28 mouse cellular contexts compared by ENCODE assay signal in the genomic region with DNA sequence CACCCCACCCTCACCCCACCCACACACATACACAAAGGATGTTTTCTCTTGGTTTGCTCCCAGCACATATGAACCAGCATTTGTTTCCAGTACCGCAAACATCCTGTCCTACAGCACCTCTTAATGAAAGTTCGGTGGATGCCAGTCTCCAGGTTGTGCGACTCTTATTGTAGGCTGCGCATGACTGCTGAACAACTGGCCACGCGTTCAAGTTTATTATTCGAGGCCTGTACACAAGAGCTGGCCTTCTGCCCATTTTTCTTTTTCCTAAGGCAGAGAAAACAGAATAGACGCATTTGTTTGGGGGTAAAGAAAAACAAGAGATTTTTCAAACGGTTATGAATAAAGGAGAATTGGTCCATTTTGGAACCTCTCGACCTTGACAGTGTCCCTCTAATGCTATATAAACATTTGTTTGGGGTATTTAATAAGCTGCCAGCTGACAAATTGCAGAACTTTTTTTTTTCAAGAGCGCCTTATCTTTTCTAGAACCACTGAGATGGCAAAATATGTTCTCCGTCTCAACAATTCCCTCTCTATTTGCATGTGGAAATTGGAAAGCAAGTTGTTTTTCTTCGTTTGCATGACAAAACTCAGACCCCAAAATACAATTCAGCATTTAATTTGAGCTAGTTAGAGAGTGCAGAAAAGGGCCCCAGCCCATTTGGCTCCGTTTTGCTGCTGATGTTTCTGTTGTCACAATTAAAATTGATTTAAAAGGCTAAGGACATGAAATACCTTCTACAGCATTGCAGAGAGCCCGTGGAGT.
A peak's percentile ranks its signal among the peaks of the same experiment; 100 is the strongest.
DNase-seq lines count a peak whose midpoint lies in the region; ATAC-seq and TF ChIP-seq lines count a peak whose summit lies in the region.
"Had no signal": no experiment of that assay in that cellular context is flagged by ENCODE, and none has a peak within 500 bp of the region (broad histone marks: within the 10 kb centered on the region; RNA-seq: fewer than 3 reads in every experiment).

No protein-coding gene starts in this region.

- no peak overlapping the region for H3K4me2 ChIP-seq in forebrain, postnatal 0 days (ENCODE audit: low read depth)
- no peak overlapping the region for H3K4me2 ChIP-seq in forebrain, embryonic 15.5 days (replicated peaks)
- no peak overlapping the region for H3K4me2 ChIP-seq in lung, postnatal 0 days (replicated peaks; ENCODE audit: low read depth, low read length)
- H3K4me2 ChIP-seq in intestine, postnatal 0 days (replicated peaks; ENCODE audit: low read depth), result no peak overlapping the region
- H3K4me2 ChIP-seq: embryonic facial prominence, embryonic 12.5 days; intestine, embryonic 15.5 days; neural tube, embryonic 12.5 days had no signal

- no peak overlapping the region for H3K27ac ChIP-seq in forebrain, postnatal 0 days (ENCODE audit: low read depth, low read length)
- H3K27ac ChIP-seq in forebrain, embryonic 15.5 days (replicated peaks), result no peak overlapping the region
- no peak overlapping the region for H3K27ac ChIP-seq in lung, postnatal 0 days (ENCODE audit: low read length)
- H3K27ac ChIP-seq in intestine, postnatal 0 days (ENCODE audit: low read depth, low read length), result no peak overlapping the region
- H3K27ac ChIP-seq: embryonic facial prominence, embryonic 12.5 days; hindbrain, embryonic 10.5 days; intestine, embryonic 15.5 days; liver, embryonic 14.5 days; macrophage; neural tube, embryonic 12.5 days had no signal

- peaks cover 15% of the 10 kb centered on the region for H3K4me1 ChIP-seq in forebrain, postnatal 0 days (ENCODE audit: insufficient read depth)
- peaks cover 18% of the 10 kb centered on the region for H3K4me1 ChIP-seq in forebrain, embryonic 15.5 days
- H3K4me1 ChIP-seq in lung, postnatal 0 days (ENCODE audit: insufficient read depth, low read depth, low read length), result no peaks in the 10 kb centered on the region
- no peaks in the 10 kb centered on the region for H3K4me1 ChIP-seq in intestine, postnatal 0 days (replicated peaks; ENCODE audit: control insufficient read depth, insufficient read depth, low read length)
- H3K4me1 ChIP-seq: intestine, embryonic 15.5 days had no signal

- 22% methylated on average over 15 of the region's 15 CpGs for WGBS in forebrain, postnatal 0 days
- 17% methylated on average over 15 of the region's 15 CpGs for WGBS in forebrain, embryonic 15.5 days
- WGBS in lung, postnatal 0 days, result 54% methylated on average over 15 of the region's 15 CpGs
- WGBS in intestine, postnatal 0 days, result 72% methylated on average over 15 of the region's 15 CpGs

- H3K9me3 ChIP-seq in forebrain, postnatal 0 days (ENCODE audit: low read length), result no peaks in the 10 kb centered on the region
- H3K9me3 ChIP-seq in forebrain, embryonic 15.5 days, result no peaks in the 10 kb centered on the region
- no peaks in the 10 kb centered on the region for H3K9me3 ChIP-seq in lung, postnatal 0 days (ENCODE audit: low read length)
- no peaks in the 10 kb centered on the region for H3K9me3 ChIP-seq in intestine, postnatal 0 days (ENCODE audit: control insufficient read depth)
- H3K9me3 ChIP-seq: embryonic facial prominence, embryonic 12.5 days; hindbrain, embryonic 10.5 days; intestine, embryonic 15.5 days; neural tube, embryonic 12.5 days had no signal

- TF ChIP-seq CTCF in forebrain, postnatal 0 days (IDR thresholded peaks at IDR 0.05; ENCODE audit: low read depth), result no peak
- no peak for TF ChIP-seq CTCF in lung, postnatal 0 days (IDR thresholded peaks at IDR 0.05)
- TF ChIP-seq CTCF in intestine, postnatal 0 days (IDR thresholded peaks at IDR 0.05; ENCODE audit: low read depth), result no peak

- H3K36me3 ChIP-seq in forebrain, postnatal 0 days (ENCODE audit: insufficient read depth), result no peaks in the 10 kb centered on the region
- H3K36me3 ChIP-seq in forebrain, embryonic 15.5 days, result no peaks in the 10 kb centered on the region
- no peaks in the 10 kb centered on the region for H3K36me3 ChIP-seq in lung, postnatal 0 days (ENCODE audit: insufficient read depth, low read length)
- no peaks in the 10 kb centered on the region for H3K36me3 ChIP-seq in intestine, postnatal 0 days (ENCODE audit: control insufficient read depth, insufficient read depth)
- H3K36me3 ChIP-seq: embryonic facial prominence, embryonic 12.5 days; hindbrain, embryonic 10.5 days; intestine, embryonic 15.5 days; neural tube, embryonic 12.5 days had no signal

- no peaks in the 10 kb centered on the region for H3K27me3 ChIP-seq in forebrain, postnatal 0 days (ENCODE audit: insufficient read depth, low read length)
- no peaks in the 10 kb centered on the region for H3K27me3 ChIP-seq in forebrain, embryonic 15.5 days
- H3K27me3 ChIP-seq in lung, postnatal 0 days (replicated peaks; ENCODE audit: insufficient read depth, low read length), result no peaks in the 10 kb centered on the region
- no peaks in the 10 kb centered on the region for H3K27me3 ChIP-seq in intestine, postnatal 0 days (replicated peaks; ENCODE audit: control insufficient read depth, insufficient read depth, low read length)
- H3K27me3 ChIP-seq: embryonic facial prominence, embryonic 12.5 days; intestine, embryonic 15.5 days; neural tube, embryonic 12.5 days had no signal

- no peak for ATAC-seq in forebrain, postnatal 0 days
- ATAC-seq in forebrain, embryonic 15.5 days (replicated peaks), result no peak
- ATAC-seq in lung, postnatal 0 days, result no peak
- no peak for ATAC-seq in intestine, postnatal 0 days
- ATAC-seq: CD4-positive, CD25-positive, alpha-beta regulatory T cell, adult 4 months; hindbrain, embryonic 16.5 days; intestine, embryonic 15.5 days; midbrain, embryonic 16.5 days had no signal

- DNase-seq in forebrain, postnatal 0 days, result peak; percentile 38
- DNase-seq in kidney, postnatal 14 days, result peak; percentile 7
- DNase-seq in kidney, postnatal 36 days, result no peak
- peak; percentile 27 for DNase-seq in lung, postnatal 0 days (ENCODE audit: low spot score)
- DNase-seq in lung, postnatal 14 days, result no peak
- DNase-seq: adrenal gland, postnatal 14 days; cerebellum, adult 11-12 months; cerebellum, adult 9-11 months; embryo, embryonic 11 days; heart, postnatal 14 days; kidney, adult 9 months; layer of hippocampus, adult 9-11 months; liver; right cerebral cortex, adult 18-20 months; spleen, adult 18-20 months; thymus, postnatal 14 days had no signal

- TF ChIP-seq EP300 in lung, postnatal 0 days (IDR thresholded peaks at IDR 0.05), result no peak

- H3K4me3 ChIP-seq in forebrain, postnatal 0 days (ENCODE audit: low read depth, low read length), result no peak overlapping the region
- H3K4me3 ChIP-seq in forebrain, embryonic 15.5 days, result no peak overlapping the region
- no peak overlapping the region for H3K4me3 ChIP-seq in lung, postnatal 0 days (ENCODE audit: low read depth, low read length)
- no peak overlapping the region for H3K4me3 ChIP-seq in intestine, postnatal 0 days (ENCODE audit: low read depth, low read length)
- H3K4me3 ChIP-seq: embryonic facial prominence, embryonic 12.5 days; hindbrain, embryonic 10.5 days; intestine, embryonic 15.5 days; myocyte; neural tube, embryonic 12.5 days had no signal

- H3K9ac ChIP-seq in forebrain, postnatal 0 days, result no peak overlapping the region
- no peak overlapping the region for H3K9ac ChIP-seq in forebrain, embryonic 15.5 days (replicated peaks)
- no peak overlapping the region for H3K9ac ChIP-seq in lung, postnatal 0 days (replicated peaks; ENCODE audit: low read depth)
- no peak overlapping the region for H3K9ac ChIP-seq in intestine, postnatal 0 days (ENCODE audit: low read depth, low read length)
- H3K9ac ChIP-seq: embryonic facial prominence, embryonic 12.5 days; intestine, embryonic 15.5 days; liver, embryonic 14.5 days; neural tube, embryonic 12.5 days had no signal

Comparison
In these comparisons a context has a peak if more than half of its experiments do, and no peak if none do; other contexts are left out.
1. DNase-seq: peak in forebrain, postnatal 0 days (single experiment), kidney, postnatal 14 days (single experiment) and lung, postnatal 0 days (single experiment); none in kidney, postnatal 36 days (0 of 2) and lung, postnatal 14 days (single experiment).